Mouse (Mus musculus) spleen, postnatal 36 days (tissue): ENCODE results near the gene Yif1a.

Experiments used
- DNase-seq, 2 experiments: peaks; one replicate each; pipeline ENCODE4 v3.0.0; 2022; ENCODE audit warnings: low spot score in 2 of 2, mixed read lengths in 1 of 2

Yif1a gene

DNA sequence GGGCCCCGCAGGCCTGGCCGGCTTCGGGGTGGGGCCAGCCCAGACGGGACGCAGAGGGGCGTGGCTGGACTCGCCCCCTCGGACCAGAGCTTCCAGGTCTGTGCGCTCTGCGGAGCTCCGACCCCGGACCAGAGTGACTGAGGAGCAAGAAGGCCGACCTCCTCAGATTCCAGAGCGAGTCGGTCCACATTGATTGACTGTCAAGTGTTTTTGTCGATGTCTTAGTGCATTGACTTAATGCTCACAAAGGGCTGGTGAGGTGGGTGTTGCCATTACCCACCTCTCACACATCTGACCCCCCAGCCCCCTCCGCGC is 30.0 kb downstream of the Yif1a start, which contains the start of gene Klc2:
Gene Klc2 (minus strand): TSS at position 177 of the 315 bp plus-strand sequence.
- no peak for DNase-seq

DNA sequence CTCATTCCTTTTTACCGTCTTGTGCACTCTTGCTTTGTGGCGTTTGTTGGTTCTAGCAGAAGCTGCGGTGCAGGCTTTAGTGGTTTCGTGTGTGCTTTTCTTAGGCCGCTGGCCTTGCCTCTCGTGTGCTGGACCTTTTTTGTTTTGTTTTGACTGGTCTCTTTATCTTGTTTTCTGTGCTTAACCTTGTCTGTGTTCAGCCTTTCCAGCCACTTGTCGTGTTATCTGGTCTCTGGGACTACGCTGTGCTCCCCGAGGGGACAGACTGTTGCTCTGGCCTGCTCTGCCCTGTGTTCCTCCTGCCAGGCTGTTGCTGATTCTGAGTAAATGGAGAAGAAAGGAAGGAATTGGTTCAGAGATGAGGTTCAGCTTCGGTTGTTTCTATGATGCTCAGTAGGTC is 34.2 kb downstream of the Yif1a start:
- DNase-seq = no peak

DNA sequence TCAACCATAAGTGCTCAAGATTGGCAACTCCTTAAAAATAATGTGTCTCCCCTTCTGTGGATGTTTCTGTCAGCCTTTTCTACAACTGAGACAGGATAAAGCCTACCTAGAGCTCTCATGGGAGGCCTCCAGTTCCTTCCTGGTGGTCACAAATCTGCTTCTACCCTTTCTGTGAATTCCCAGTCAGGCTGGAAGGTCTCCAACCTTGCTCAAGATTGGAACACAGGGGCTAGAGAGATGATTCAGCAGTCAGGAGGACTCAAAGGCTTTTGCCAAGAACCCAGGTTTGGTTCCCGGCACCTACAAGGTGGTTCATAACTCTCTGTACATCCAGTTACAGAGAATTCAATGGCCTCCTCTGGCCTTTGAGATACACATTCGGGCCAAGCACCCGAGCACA is 34.9 kb downstream of the Yif1a start:
- no peak for DNase-seq

DNA sequence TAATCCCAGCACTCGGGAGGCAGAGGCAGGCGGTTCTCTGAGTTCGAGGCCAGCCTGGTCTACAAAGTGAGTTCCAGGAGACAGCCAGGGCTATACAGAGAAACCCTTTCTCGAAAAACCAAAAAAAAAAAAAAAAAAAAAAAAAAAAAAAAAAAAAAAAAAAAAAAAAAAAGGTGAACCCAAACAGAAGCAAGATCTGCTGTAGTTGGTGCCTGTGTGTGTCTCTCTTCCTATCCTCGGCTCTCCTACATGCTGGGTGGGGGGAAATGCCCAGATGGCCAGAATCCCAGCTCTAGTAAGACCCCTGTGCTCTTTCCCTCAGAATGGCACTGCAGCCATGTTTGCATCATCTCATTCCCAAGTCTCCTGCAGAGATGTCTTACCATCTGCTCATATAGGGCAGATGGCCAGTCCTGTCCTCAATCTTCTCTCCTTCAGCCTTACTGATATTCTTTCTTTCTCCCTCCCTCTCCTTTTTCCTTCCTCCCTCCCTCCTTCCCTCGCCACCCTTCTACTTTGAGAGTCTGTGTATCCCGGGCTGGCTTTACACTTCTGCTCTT is 35.8 kb downstream of the Yif1a start:
- no peak for DNase-seq

DNA sequence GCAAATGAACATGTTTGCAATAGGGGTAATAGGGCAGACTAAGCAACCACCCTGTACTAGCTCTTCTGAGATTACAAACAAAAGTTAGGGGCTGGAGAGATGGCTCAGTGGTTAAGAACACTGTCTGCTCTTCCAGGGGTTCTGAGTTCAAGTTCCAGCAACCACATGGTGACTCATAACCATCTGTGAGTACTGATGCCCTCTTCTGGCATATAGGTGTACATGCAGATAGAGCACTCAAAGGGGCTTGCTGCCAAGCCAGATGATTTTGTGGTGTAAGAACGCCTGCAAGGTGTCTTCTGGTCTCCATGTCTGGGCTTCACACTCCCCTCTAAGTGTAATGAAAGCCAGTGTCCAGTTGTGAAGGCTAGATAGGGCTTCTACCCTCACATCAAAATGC is 41.4 kb downstream of the Yif1a start:
- DNase-seq = no peak

DNA sequence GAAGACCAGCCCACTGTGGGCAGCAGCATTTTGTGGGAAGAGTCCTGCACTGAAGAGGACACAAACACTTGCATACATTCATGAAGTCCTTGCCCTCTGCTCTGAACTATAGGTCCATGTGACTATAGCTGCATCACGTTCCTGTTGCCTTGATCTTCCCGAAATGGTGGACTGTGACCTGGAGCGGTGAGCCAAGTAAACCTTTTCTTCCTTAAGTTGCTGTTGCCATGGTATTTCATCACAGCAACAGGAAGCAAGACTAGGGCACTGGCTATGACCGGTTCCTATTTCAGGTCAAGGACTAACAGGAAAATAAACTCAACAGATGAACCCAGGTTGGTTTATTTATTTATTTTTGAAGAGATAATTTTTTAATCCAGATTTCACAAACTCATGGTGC is 42.9 kb downstream of the Yif1a start:
- DNase-seq = no peak

DNA sequence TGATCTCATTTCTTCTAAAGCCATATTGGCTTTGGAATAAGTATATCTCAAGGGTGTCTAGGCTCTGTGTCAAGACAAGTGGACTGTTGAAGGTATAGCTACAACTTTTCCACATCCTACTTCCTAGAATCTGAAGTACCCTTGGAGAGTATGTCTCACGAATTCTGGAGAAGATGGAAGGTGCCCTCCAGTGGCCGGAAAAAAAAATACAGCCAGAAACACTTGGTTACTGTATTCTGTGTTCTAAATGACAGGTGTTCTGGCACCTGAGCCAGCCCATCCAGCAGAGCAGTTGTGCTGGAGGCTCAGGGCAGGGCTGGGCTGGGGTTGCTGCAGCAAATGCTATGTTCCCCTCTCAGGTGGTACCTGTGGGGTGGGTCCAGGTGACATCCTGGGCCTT is 51.3 kb downstream of the Yif1a start:
- DNase-seq = peak; percentile 5 to 29
